Mouse (Mus musculus): ENCODE measurements around the gene Ppdpf. TPM values are rescaled to one million over a fixed set of nuclear protein-coding genes. Genes with fewer than 3 reads are reported as not detected.

The Ppdpf gene
- polyA plus RNA-seq, 1 experiment = 46.1 TPM

DNA sequence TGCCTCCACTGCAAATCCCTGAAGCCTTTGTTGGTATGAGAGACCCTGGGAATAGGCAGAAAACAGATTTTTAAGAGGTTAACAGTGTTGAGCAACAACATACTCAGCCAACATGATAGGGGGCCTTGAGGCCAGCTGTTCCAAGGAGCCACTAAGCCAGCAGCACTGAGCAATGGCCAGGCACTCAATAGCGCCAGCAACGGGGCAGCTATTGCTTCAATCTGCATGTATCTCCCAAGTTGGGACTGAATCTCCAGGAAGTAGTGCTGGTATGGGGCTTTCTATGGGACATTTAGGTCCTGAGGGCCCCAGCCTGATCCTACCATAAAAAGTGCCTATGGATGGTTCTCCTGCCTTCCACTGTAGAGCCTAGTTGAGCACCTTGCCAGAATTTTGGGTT, 28.6 kb upstream of the Ppdpf start:
- Histone ChIP-seq H3K4me3 (ENCODE audit: insufficient read depth, low read length) (no peak overlapping the region), H3K27ac (ENCODE audit: insufficient read depth, low read depth, low read length) (no peak overlapping the region), H3K4me1 (ENCODE audit: control insufficient read depth, insufficient read depth, low read length) (peaks cover 4% of the 10 kb centered on the region)
- TF ChIP-seq POLR2A (IDR thresholded peaks at IDR 0.05; ENCODE audit: borderline replicate concordance, low read depth, low read length) (no peak), CTCF (IDR thresholded peaks at IDR 0.05; ENCODE audit: low read depth, low read length) (no peak)

GRCm38 (mm10) chr2:181159091-181159514, 27.9 kb upstream of the Ppdpf start:
- Histone ChIP-seq H3K4me1 (ENCODE audit: control insufficient read depth, insufficient read depth, low read length) (peaks cover 4% of the 10 kb centered on the region), H3K4me3 (ENCODE audit: insufficient read depth, low read length) (no peak overlapping the region), H3K27ac (ENCODE audit: insufficient read depth, low read depth, low read length) (no peak overlapping the region)
- TF ChIP-seq POLR2A (IDR thresholded peaks at IDR 0.05; ENCODE audit: borderline replicate concordance, low read depth, low read length) (no peak), CTCF (IDR thresholded peaks at IDR 0.05; ENCODE audit: low read depth, low read length) (no peak)

DNA sequence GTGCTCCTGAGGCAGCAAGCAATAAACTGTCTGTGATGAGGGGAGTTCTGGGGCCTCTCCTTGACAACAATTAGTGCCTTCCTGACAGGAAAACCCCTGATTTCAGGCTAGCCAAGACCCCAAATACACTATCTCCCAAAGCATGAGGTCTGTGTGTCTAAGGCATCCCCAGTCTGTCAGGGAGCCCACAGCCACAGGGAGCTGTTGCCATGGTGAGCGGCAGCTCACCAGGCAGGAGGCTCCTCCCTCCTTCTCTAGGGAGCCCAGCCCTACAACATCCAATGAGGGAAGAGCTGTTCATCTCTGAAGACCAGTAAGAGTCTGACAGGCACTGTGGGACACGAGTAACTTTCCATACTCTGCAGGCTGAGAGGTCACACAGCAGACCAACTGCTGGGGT, 27.3 kb upstream of the Ppdpf start:
- peaks cover 4% of the 10 kb centered on the region for H3K4me1 ChIP-seq (ENCODE audit: control insufficient read depth, insufficient read depth, low read length)

GRCm38 (mm10) chr2:181160821-181161220, 26.2 kb upstream of the Ppdpf start:
- peaks cover 4% of the 10 kb centered on the region for H3K4me1 ChIP-seq (ENCODE audit: control insufficient read depth, insufficient read depth, low read length)
- H3K27ac ChIP-seq (ENCODE audit: insufficient read depth, low read depth, low read length) = no peak overlapping the region
- TF ChIP-seq POLR2A (IDR thresholded peaks at IDR 0.05; ENCODE audit: borderline replicate concordance, low read depth, low read length) (no peak), CTCF (IDR thresholded peaks at IDR 0.05; ENCODE audit: low read depth, low read length) (no peak)
- no peak overlapping the region for H3K4me3 ChIP-seq (ENCODE audit: insufficient read depth, low read length)

More for the DNA sequence above, 27.3 kb upstream of the Ppdpf start:
- Histone ChIP-seq H3K4me3 (ENCODE audit: insufficient read depth, low read length) (no peak overlapping the region), H3K27ac (ENCODE audit: insufficient read depth, low read depth, low read length) (no peak overlapping the region)
- TF ChIP-seq CTCF (IDR thresholded peaks at IDR 0.05; ENCODE audit: low read depth, low read length) = no peak
- no peak for TF ChIP-seq POLR2A (IDR thresholded peaks at IDR 0.05; ENCODE audit: borderline replicate concordance, low read depth, low read length)

DNA sequence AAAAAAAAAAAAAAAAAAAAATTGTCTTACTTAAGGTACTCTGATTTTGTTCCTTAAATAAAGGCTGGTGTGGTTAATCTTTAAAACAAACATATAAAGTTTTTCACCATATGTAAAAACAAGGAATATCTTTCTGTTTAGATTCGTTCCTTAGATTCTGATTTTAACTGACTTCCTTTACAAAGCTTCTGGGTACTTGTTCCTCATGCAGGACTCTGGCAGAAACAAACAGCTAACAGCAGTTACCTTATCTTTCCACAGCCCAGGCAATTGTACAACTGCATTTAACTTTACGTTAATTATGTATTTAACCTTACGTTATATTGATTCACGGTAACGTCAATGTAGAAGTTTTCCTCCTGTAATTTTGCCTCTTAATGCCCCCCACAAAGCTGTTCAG, 20.6 kb upstream of the Ppdpf start:
- no peak for TF ChIP-seq POLR2A (IDR thresholded peaks at IDR 0.05; ENCODE audit: borderline replicate concordance, low read depth, low read length)
- no peak overlapping the region for H3K27ac ChIP-seq (ENCODE audit: insufficient read depth, low read depth, low read length)
- H3K4me1 ChIP-seq (ENCODE audit: control insufficient read depth, insufficient read depth, low read length) = no peaks in the 10 kb centered on the region
- no peak overlapping the region for H3K4me3 ChIP-seq (ENCODE audit: insufficient read depth, low read length)

DNA sequence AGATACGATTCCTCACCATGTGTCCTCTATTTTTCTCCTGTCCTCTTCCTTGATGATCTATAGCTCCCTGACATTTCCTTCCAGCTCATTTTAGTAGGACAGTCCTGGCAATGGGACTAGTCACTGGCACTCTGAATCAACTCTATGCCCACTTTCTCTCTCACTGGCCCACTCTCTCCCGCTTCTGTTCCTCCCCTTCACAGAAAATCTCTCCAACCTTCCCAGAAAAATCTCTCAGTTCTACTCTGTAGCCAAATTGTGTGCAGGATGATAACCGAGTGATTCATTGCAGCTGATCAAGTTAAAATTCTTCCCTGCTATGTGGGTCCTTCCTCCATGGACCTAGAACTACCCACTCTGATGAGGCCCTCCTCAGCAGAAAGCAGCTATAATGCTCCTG, 12.4 kb upstream of the Ppdpf start:
- Histone ChIP-seq H3K27ac (ENCODE audit: insufficient read depth, low read depth, low read length) (no peak overlapping the region), H3K4me1 (ENCODE audit: control insufficient read depth, insufficient read depth, low read length) (0 out of 2 replicates have a peak, but pooled peaks cover 4% of the 10 kb centered on the region), H3K4me3 (ENCODE audit: insufficient read depth, low read length) (no peak overlapping the region)
- TF ChIP-seq CTCF (IDR thresholded peaks at IDR 0.05; ENCODE audit: low read depth, low read length) (no peak), POLR2A (IDR thresholded peaks at IDR 0.05; ENCODE audit: borderline replicate concordance, low read depth, low read length) (no peak)

DNA sequence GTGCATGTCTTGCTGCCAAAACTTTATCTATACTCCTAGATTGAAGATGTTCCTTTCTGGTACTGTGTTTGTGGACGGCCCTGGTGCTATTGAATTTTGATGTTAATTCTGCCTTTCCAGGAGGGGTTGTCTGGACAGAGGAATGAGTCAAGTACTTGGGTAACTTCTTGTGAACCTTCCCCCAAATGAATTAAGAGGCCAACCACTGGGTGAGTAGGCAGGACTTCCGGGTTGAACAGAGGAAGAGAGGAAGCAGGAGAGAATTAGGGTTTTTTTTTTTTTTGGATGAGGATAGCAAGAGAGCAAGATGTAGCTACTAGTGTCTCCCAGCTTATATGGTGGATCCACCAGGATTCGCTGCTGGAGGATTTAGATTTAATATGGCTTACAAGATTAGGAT, 9.0 kb upstream of the Ppdpf start:
- no peak overlapping the region for H3K27ac ChIP-seq (ENCODE audit: insufficient read depth, low read depth, low read length)
- H3K4me1 ChIP-seq (ENCODE audit: control insufficient read depth, insufficient read depth, low read length) = 0 out of 2 replicates have a peak, but pooled peaks cover 4% of the 10 kb centered on the region
- TF ChIP-seq POLR2A (IDR thresholded peaks at IDR 0.05; ENCODE audit: borderline replicate concordance, low read depth, low read length) (no peak), CTCF (IDR thresholded peaks at IDR 0.05; ENCODE audit: low read depth, low read length) (no peak)
- H3K4me3 ChIP-seq (ENCODE audit: insufficient read depth, low read length) = no peak overlapping the region

DNA sequence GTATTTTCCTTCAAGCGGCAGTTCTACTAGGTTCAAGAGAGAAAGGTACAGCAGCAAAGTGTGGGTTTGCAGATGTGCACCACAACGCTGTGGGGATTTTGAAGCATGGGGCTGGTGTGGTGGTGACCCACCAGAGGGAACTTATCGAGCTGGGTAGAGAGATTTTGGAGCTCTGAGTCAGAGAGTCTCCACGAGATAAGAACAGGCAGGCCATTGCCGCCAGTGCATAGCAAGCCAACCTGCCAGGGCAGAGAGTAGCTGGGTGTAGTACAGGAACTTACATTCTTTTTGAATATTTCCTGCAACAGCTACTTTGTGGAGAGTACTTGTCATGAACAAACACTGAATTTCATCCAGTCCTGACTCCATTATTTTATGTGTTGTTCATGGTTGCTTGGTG, 8.6 kb upstream of the Ppdpf start:
- Histone ChIP-seq H3K4me1 (ENCODE audit: control insufficient read depth, insufficient read depth, low read length) (0 out of 2 replicates have a peak, but pooled peaks cover 4% of the 10 kb centered on the region), H3K4me3 (ENCODE audit: insufficient read depth, low read length) (no peak overlapping the region), H3K27ac (ENCODE audit: insufficient read depth, low read depth, low read length) (no peak overlapping the region)
- no peak for TF ChIP-seq POLR2A (IDR thresholded peaks at IDR 0.05; ENCODE audit: borderline replicate concordance, low read depth, low read length)
- no peak for TF ChIP-seq CTCF (IDR thresholded peaks at IDR 0.05; ENCODE audit: low read depth, low read length)

GRCm38 (mm10) chr2:181180898-181181297, 6.1 kb upstream of the Ppdpf start:
- Histone ChIP-seq H3K4me1 (ENCODE audit: control insufficient read depth, insufficient read depth, low read length) (0 out of 2 replicates have a peak, but pooled peaks cover 4% of the 10 kb centered on the region), H3K27ac (ENCODE audit: insufficient read depth, low read depth, low read length) (no peak overlapping the region), H3K4me3 (ENCODE audit: insufficient read depth, low read length) (no peak overlapping the region)
- no peak for TF ChIP-seq CTCF (IDR thresholded peaks at IDR 0.05; ENCODE audit: low read depth, low read length)
- TF ChIP-seq POLR2A (IDR thresholded peaks at IDR 0.05; ENCODE audit: borderline replicate concordance, low read depth, low read length) = no peak

GRCm38 (mm10) chr2:181186635-181187034, 412 bp upstream of the Ppdpf start:
- H3K27ac ChIP-seq (ENCODE audit: insufficient read depth, low read depth, low read length) = peak overlapping the region; percentile 61
- TF ChIP-seq CTCF (IDR thresholded peaks at IDR 0.05; ENCODE audit: low read depth, low read length) (peak; percentile 94), POLR2A (IDR thresholded peaks at IDR 0.05; ENCODE audit: borderline replicate concordance, low read depth, low read length) (no peak)
- H3K4me3 ChIP-seq (ENCODE audit: insufficient read depth, low read length) = peak overlapping the region; percentile 71
- H3K4me1 ChIP-seq (ENCODE audit: control insufficient read depth, insufficient read depth, low read length) = peaks cover 11% of the 10 kb centered on the region

DNA sequence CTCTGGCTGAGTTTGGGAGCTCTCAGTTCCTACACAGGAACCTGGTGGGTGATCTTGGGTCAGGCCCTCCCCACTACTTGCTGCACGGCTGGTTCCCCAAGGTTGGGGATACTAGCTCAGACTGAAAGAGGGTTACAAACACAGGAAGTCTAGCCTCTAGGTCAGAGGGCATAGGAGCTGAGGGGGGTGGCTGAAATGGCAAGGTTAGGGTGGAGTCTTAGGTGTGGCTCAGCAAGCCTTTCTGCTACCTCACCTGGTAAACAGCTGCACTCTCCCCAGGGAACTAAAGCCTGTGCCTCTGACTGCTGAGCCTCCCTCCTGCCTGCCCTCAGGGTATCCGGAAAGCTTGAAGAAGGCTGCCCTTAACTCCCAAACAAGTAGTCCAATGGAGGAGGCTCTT, 1.6 kb downstream of the Ppdpf start:
- H3K4me1 ChIP-seq (ENCODE audit: control insufficient read depth, insufficient read depth, low read length) = peaks cover 20% of the 10 kb centered on the region
- TF ChIP-seq CTCF (IDR thresholded peaks at IDR 0.05; ENCODE audit: low read depth, low read length) (no peak), POLR2A (IDR thresholded peaks at IDR 0.05; ENCODE audit: borderline replicate concordance, low read depth, low read length) (no peak)
- no peak overlapping the region for H3K27ac ChIP-seq (ENCODE audit: insufficient read depth, low read depth, low read length)
- H3K4me3 ChIP-seq (ENCODE audit: insufficient read depth, low read length) = 0 out of 2 replicates have a peak overlapping the region, but pooled peaks have one; percentile 71
